Mouse (Mus musculus) ES-E14 (cell line): ENCODE results near the gene Tbc1d8. TPM values are rescaled to one million over a fixed set of nuclear protein-coding genes. Genes with fewer than 3 reads are reported as not detected.

Experiments
- DNase-seq: peaks from one replicate; pipeline ENCODE4 v3.0.0-alpha.2; 2013; ENCODE audit warnings: low read depth, low spot score
- H3K27ac ChIP-seq: 2 replicates; pipeline ENCODE4 v1.5.1; 2012; ENCODE audit warnings: low read depth, mild to moderate bottlenecking, low read length, moderate library complexity, mixed read lengths; ENCODE audit not compliant: poor library complexity, insufficient read depth, severe bottlenecking
- H3K36me3 ChIP-seq: 2 replicates; pipeline ENCODE4 v1.6.1; 2012; ENCODE audit warnings: mild to moderate bottlenecking, low read length, moderate library complexity, mixed read lengths; ENCODE audit not compliant: control insufficient read depth, poor library complexity, insufficient read depth, severe bottlenecking
- H3K4me1 ChIP-seq, 2 experiments: fragments of 150-350 bp in 1 of 2; sonication (generic) in 1 of 2; 2 replicates each; pipeline ENCODE4 v1.6.1; 2012; ENCODE audit warnings: low read length in 2 of 2, mild to moderate bottlenecking in 1 of 2, mixed read lengths in 1 of 2; ENCODE audit not compliant: control insufficient read depth in 2 of 2, insufficient read depth in 2 of 2, poor library complexity in 1 of 2
- H3K4me3 ChIP-seq, 2 experiments: fragments of 150-350 bp in 1 of 2; sonication (generic) in 1 of 2; 2 replicates each; pipeline ENCODE4 v1.5.1; 2012; ENCODE audit warnings: low read length in 2 of 2, low read depth in 1 of 2, mild to moderate bottlenecking in 1 of 2, mixed read lengths in 1 of 2; ENCODE audit not compliant: insufficient read depth in 1 of 2, poor library complexity in 1 of 2, severe bottlenecking in 1 of 2
- H3K9ac ChIP-seq: 2 replicates; pipeline ENCODE4 v1.6.1; 2012; ENCODE audit warnings: low read depth, mild to moderate bottlenecking, low read length, mixed read lengths; ENCODE audit not compliant: poor library complexity, insufficient read depth, severe bottlenecking
- H3K9me3 ChIP-seq: fragments of 150-350 bp; sonication (generic); 2 replicates; pipeline ENCODE4 v1.6.1; 2012; ENCODE audit warnings: low read depth, mild to moderate bottlenecking, low read length; ENCODE audit not compliant: control insufficient read depth, insufficient read depth
- CHD2 ChIP-seq: IDR thresholded peaks from 2 replicates; pipeline ENCODE4 v1.6.1; 2014; ENCODE audit warnings: mild to moderate bottlenecking, low read depth, low read length, inconsistent platforms
- HCFC1 ChIP-seq: IDR thresholded peaks from 2 replicates; pipeline ENCODE4 v1.6.1; 2012; ENCODE audit warnings: low read length, inconsistent platforms, borderline replicate concordance; ENCODE audit not compliant: insufficient read depth
- MAFK ChIP-seq: IDR thresholded peaks from 2 replicates; pipeline ENCODE4 v1.6.1; 2014; ENCODE audit warnings: mild to moderate bottlenecking, low read depth, low read length, inconsistent platforms; ENCODE audit not compliant: insufficient read depth
- ZC3H11A ChIP-seq: IDR thresholded peaks from 2 replicates; pipeline ENCODE4 v1.6.1; 2012; ENCODE audit warnings: low read depth, mild to moderate bottlenecking, inconsistent platforms, low read length, borderline replicate concordance
- ZNF384 ChIP-seq: IDR thresholded peaks from 2 replicates; pipeline ENCODE4 v1.6.1; 2012; ENCODE audit warnings: low read depth, low read length, inconsistent platforms
- in situ Hi-C, 2 experiments: fragments of 600-800 bp; cut with MboI; formaldehyde crosslinking; loops; one replicate each; pipeline ENCODE4 v1.15.1; 2025; ENCODE audit warnings: low sequenced_read_pairs in 2 of 2, inconsistent platforms in 1 of 2; ENCODE audit not compliant: unreplicated experiment in 2 of 2
- total RNA-seq: library from RNA; depleted of rRNA; stranded (reverse); fragments of 300-350 nt; gene quantifications from 2 replicates; pipeline ENCODE4 v1.2.3, GENCODE M21; 2012

The Tbc1d8 gene
- total RNA-seq, 1 experiment, result 6.1 TPM

DNA sequence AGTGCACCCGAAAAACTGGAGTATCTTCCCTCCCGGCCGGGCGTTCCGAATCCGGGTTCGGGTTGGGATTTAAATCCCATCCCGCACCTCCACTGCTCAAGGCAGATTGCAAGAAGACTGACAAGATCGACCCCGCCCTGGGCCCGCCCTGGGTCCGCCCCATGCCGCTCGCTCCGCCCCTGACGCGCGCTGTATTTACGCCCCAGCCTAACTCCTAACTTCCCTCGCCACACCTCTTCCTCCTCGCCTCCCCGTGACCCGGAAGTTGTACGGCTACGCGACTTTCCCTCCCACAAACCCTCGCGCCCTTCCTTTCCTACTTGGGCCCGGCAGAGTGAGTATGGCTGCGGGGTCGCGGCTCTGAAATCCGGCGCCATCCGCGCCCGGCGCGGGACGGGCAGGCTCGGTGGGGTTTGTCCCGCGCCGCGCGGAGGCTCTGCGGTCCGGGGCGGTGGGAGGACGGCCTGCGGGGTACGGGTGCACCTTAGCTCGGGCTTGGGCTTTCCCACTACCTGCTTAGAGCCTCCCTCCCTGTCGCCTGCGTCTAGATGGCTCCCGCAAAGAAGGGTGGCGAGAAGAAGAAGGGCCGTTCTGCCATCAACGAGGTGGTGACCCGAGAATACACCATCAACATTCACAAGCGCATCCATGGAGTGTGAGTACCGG, 110.8 kb downstream of the Tbc1d8 start, which contains the start of gene Rpl31:
Gene Rpl31 (plus strand): TSS at position 242 of the 666 bp plus-strand sequence.
- TF ChIP-seq ZNF384, result no peak
- no peak for TF ChIP-seq MAFK
- TF ChIP-seq ZC3H11A, result no peak
- no peak for TF ChIP-seq CHD2
- no peak; the same call in 1 of the 2 replicates for TF ChIP-seq HCFC1
- in situ Hi-C loops, result no loop called here
- DNase-seq, result peak; percentile 88
- Histone ChIP-seq H3K9ac (peak within 1 kb of the TSS; percentile 100), H3K27ac (peak within 1 kb of the TSS; percentile 89), H3K4me1 (peaks cover 4 to 8% of the 10 kb centered on the region in 2 experiments; a peak in 2 of 4 replicates), H3K9me3 (no peaks in the 10 kb centered on the region), H3K36me3 (peaks cover 39% of the 10 kb centered on the region), H3K4me3 (peak within 1 kb of the TSS; percentile 97 to 99)

DNA sequence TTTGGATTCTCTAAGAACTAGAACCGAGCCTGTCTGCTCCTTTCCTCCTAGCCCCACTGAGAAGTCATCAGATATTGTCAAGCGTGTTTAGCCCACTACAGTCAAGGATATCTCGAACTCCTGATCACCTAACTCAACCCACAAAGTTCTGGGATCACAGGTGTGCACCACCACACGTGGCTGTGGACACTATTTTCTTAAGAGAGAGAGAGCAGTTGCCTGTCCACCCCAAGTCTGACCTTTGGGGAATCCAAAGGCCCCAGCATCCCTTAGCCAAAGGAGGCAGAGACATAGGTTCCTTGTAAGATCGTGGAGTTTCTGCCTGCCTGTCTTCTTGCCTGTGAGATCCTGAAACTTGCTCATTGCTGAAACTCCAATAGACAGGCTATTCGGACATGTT, 111.5 kb downstream of the Tbc1d8 start:
- DNase-seq, result no peak
- Histone ChIP-seq H3K4me3 (peak overlapping the region; percentile 54 to 97), H3K9me3 (no peaks in the 10 kb centered on the region), H3K36me3 (peaks cover 34% of the 10 kb centered on the region), H3K27ac (no peak overlapping the region), H3K9ac (peak overlapping the region; percentile 54), H3K4me1 (peaks cover 7 to 12% of the 10 kb centered on the region in 2 experiments; a peak in 2 of 4 replicates)
- TF ChIP-seq CHD2, result no peak
- no peak for TF ChIP-seq MAFK
- TF ChIP-seq HCFC1, result no peak
- TF ChIP-seq ZC3H11A, result no peak
- TF ChIP-seq ZNF384, result no peak
- in situ Hi-C loops, result no loop called here

DNA sequence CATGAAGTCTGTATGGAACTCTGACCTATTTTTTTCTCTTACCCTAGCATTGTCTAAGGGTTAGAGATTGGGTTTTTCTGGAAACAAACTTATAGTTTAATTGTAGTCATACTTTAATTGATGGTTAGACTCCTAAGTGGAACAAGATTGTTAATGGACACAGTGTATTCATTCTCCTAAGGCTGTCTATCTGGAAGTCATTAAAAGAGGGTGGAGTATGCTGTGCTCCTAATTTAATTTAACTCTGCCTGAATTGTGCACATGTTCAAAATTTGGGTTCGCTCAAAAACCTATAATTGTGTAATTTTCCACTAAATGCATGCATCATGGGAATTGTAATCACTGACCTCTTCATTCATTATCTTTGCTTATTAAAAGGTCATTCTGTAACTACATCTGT, 113.0 kb downstream of the Tbc1d8 start:
- no peak for DNase-seq
- in situ Hi-C loops, result no loop called here
- TF ChIP-seq HCFC1 (no peak), CHD2 (no peak), ZC3H11A (no peak), ZNF384 (no peak), MAFK (no peak)

DNA sequence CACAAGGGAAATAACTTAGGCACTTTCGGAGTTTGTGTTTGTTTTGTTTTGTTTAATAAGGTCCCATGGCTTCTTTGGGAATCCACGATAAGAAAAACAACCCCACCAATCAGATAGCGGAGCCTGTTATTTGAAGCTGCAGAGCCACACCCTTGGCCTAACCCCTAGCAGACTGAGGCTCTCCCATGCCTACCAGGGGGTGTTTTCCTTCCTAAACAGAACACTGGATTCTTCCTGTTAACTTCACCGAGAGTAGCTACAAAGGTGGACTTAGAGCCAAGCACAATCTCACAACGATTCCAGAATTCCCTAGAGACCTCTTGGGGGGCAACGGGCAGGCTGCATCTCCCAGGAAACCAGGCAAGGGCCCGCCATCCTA, 116.1 kb downstream of the Tbc1d8 start:
- in situ Hi-C loops, result no loop called here
- TF ChIP-seq ZNF384 (no peak), HCFC1 (no peak)
- Histone ChIP-seq H3K4me1 (peaks cover 7 to 18% of the 10 kb centered on the region in 2 experiments; a peak in 2 of 4 replicates), H3K9ac (peak overlapping the region; percentile 41; the same call in 1 of the 2 replicates), H3K27ac (no peak overlapping the region), H3K4me3 (peak overlapping the region in 1 of 2 experiments; percentile 59; a peak in 2 of 4 replicates), H3K9me3 (no peaks in the 10 kb centered on the region), H3K36me3 (no peaks in the 10 kb centered on the region)
- DNase-seq, result no peak

More for the DNA sequence above, 113.0 kb downstream of the Tbc1d8 start:
- H3K4me1 ChIP-seq, result peaks cover 7 to 17% of the 10 kb centered on the region in 2 experiments; a peak in 2 of 4 replicates
- no peak overlapping the region for H3K27ac ChIP-seq
- H3K9ac ChIP-seq, result no peak overlapping the region
- H3K9me3 ChIP-seq, result no peaks in the 10 kb centered on the region
- no peak overlapping the region for H3K4me3 ChIP-seq
- peaks cover 24% of the 10 kb centered on the region for H3K36me3 ChIP-seq

DNA sequence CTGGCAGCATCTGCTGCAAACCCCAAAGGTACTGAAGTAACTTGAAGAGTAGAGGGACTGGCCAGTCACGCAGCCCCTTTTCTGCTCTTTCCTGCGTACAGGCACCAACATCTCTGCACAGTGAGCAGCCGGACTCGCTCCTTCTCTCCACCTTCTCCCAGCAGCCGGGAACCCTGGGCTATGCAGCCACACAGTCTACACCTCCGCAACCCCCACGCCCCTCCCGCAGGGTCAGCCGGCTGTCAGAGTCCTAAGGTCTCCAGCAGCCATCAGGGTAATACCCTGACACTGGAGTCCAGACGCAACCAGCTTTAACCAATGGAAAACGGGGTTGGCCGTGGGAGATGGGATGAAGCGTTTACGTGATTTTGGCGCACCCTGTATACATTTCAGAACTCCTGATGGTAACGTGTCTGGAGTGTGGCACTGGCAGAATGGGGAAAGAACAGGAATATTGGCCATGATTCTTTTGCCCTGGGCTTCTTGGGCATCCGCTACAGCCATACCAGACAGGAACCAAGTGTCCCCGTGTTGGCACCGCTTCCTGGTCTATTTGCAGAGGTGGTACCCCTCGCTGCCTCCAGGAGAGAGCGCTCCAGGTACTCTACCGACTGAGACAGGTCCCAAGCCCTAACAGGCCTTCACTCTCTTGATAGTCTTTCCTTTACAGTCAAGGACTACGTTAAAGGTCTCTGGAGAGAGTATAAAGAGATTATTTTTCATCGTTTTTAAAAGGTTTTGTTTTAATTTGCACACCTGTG, 116.6 kb downstream of the Tbc1d8 start:
- no peak for DNase-seq
- Histone ChIP-seq H3K36me3 (no peaks in the 10 kb centered on the region), H3K4me3 (peak overlapping the region; percentile 31 to 59), H3K9ac (no peak overlapping the region), H3K4me1 (peaks cover 5 to 18% of the 10 kb centered on the region in 2 experiments; a peak in 2 of 4 replicates), H3K27ac (no peak overlapping the region), H3K9me3 (no peaks in the 10 kb centered on the region)
- TF ChIP-seq ZC3H11A, result 0 out of 2 replicates have a peak, but pooled peaks have one; percentile 19
- TF ChIP-seq HCFC1, result no peak
- in situ Hi-C loops, result no loop called here
